Mouse (Mus musculus): ENCODE measurements around the gene Mrpl1.

Gene Mrpl1

DNA sequence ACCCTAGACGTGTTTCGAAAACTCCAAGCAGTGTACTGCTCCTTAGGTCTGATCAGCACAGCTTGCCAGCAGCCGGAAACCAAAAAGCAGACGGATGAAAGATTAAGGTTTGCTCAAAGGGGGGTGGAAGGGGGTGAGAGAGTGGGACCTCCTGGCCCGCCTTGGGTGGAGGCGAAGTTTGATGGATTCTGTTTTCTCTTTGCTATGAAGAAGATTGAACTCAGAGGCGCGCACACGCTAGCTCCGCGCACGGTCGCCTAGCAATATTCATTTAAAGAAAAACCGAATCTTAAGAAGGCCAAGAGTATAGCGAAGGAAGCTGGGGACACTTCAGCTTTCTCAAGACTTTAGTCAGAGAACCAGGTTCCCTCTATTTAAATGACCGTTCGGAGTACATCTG is at the start of gene Mrpl1:
Mrpl1 (plus strand) TSS at position 35 of the 400 bp plus-strand sequence.
- peak; percentile 32 to 49 for DNase-seq

DNA sequence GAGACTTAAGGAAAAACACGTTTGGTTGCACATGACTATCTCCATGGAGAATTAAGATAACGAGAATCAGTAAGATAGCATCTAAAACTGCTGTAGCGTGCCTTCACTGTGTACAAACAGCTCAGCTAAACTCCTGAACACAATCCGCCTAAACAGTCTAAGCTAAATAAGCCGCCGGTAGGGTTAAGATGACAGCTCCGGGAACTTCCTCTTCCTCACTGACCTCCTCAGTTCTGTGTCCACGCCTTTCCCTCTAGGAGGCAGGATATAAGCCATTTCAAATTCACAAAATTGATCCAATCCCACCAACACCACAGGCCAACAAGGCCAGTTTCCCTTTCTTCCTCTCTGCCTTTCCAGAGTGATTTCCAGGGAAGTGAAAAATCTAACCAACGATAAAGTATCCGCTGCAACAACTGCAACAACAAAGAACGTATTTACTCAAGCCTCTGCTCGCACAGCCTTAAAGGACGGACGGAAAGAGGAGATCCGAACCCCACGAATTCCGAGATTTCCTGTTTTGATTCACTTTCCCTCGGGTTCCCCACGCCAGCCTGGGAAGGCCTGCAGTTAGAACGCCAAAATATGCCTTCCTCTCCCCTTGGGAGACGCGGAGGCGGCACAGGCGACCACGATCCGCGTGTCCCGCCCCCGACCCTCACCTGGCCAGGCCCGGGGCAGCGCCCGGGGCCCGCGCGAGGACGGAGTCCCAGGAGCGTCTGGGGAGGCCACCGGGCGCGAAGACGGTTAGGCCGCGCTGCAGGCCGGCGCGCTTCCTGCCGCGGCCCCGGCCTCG is 48.6 kb upstream of the Mrpl1 start:
- DNase-seq = peak; percentile 23 to 52

DNA sequence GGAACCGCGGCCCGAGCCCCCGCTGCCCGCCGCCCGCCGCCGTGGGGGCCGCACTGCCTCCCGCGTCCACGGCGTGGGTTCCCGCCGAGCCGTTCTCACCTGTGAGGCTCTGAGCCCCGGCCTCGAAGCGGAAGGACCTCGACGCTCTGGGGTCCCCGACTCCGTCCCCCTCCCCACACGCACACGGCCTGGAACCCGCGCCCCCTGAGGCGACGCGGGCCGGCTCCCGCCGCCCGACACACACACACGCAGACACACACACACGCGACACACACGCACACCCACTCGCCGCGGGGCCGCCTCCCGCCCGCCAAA is 48.1 kb upstream of the Mrpl1 start:
- DNase-seq = no peak

DNA sequence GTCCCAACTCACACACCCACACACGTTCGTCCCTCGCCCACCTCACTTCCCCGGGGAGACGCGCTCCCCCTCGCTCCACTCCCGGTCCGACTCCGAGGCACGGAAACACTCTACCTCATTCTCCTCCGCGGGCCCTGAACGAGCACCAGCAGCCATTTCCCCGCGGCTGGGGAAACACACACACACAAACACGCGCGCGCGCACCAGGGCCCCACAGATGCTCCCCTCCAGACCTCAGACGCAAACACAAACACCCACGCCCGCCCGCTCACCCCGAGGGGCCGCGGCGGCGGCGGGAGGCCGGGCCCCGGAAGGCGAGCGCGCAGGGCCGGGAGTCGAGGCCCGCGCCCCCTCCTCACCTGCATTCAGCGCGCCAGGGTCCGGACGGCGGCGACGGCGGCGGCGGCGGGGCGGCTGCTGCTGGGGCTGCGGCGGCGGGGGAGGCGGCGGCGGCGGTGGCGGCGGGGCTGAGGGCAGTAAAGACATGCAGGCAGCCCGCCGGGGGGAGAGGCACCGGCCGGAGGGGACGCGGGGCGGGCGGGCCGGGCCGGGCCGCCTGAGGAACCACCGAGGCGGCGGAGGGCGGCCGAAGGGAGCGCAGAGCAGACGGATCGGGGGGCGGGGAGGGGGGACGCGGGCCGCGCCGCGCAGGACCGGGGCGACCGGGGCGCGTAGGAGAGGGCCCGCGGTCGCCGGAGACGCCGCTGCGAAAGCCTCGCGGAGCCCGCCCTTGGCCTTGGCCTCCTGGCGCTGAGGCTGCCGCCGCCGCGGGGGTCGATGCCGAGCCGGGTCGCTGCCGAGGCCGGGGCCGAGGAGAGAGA is 47.5 kb upstream of the Mrpl1 start:
- peak; percentile 65 to 74 for DNase-seq

DNA sequence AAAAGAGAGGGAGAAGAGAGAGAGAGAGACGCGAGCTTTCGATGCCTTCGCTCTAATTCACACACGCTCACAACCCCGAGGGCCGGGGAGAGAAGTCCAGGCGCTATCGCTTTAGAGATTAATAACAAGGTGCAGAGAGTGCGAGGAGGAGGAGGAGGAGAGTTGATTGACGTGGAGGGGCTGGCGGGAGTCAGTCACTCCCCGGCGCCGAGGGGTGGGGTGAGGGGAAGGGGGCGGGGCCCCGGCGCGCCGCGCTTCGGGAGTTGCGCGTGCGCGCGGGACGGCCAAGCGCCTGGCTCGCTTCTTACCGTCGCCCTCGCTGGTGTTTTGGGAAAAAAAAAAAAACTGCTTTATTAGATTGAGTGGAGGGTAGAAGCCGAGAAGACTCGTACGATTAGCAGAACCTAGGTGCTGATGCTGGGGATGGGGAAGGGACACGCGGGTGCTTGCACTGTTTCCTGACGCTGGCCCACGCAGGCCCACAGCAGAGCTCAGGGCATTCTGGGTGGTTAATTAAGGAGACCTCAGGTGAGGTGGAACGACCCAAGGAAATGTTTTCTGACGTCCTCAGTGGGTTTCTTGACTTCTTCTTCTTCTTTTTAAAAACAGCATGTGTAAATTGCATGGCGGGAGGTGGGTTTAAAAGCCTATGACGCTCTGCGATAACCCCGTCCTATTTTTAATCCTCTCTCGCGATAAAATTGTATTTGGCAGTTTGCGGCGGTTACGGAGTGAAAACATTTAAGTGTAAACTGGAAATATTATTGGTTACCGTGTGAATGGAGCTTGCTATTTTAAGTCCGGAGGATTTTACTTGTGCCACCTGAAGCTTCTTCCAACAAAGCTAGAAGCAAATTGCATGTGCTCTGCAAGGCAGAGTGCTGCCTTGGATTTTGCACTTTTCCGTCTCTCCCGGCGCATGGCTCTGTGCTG is 46.6 kb upstream of the Mrpl1 start:
- DNase-seq = peak; percentile 85 to 87

DNA sequence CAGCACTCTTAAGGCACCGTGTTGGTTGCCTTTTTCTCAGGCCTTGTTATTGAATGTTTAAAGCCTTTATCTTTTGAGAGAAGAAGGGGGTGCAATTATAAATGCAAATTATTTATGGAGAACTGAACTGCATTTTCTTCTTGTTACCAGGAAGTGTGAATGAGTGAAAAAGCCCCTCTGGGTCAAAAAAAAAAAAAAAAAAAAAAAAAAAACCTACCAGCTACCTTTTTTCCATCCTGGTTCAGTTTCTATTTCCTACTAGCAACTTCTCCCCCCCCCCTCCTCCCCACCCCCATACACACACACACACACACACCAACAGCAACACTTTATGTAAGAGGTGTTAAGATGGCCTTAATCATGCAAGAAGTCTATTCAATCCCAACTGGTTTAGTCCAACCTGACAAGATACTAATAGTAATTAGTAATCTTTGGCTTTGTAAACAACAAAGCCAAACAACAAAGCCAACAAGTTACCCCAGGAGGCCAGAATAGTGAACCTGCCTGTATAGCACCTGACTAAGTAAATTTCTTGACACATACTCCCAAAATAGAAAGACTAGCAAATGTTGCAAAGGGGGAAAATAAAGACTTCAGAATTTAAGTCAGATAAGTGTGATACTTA is 45.8 kb upstream of the Mrpl1 start:
- no peak for DNase-seq

DNA sequence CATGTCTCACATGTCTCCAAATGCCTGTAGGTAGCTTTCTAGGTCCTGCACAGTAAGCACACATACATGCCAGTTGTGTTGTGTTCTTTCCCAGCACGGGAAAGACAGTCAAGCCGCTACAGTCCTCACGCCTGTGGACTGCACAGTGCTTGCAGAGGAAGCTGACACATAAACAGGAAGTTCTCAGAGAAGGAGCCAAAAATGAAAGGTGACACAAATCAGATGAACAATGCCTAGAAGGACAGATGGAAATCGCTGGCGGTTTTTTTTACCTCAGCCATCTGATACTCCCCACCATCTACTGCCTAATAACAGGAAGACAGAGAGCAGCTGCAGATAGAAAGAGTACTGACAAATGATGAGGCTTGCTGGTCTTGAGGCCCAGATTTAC is 45.3 kb upstream of the Mrpl1 start, which contains the start of gene Cnot6l:
Cnot6l (minus strand) TSS at position 151 of the 391 bp plus-strand sequence.
- peak; percentile 19 to 31 for DNase-seq

DNA sequence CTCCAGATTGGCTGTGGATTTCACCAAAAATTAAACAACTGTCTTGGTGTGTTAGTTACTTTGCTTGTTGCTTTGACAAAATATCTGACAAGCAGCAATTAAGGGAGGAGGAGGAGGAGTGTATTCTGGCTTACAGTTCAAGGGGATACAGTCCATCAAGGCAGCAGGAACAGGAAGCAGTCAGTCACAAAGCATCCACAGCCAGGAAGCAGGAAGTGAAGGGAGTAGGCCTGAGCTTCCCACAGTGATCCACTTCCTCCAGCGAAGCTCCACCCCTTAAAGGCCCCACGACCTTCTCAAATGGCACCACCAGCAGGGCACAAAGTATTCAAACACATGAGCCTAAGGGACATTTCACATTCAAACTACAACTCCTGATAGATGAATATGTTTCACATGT is 42.5 kb upstream of the Mrpl1 start:
- no peak for DNase-seq

DNA sequence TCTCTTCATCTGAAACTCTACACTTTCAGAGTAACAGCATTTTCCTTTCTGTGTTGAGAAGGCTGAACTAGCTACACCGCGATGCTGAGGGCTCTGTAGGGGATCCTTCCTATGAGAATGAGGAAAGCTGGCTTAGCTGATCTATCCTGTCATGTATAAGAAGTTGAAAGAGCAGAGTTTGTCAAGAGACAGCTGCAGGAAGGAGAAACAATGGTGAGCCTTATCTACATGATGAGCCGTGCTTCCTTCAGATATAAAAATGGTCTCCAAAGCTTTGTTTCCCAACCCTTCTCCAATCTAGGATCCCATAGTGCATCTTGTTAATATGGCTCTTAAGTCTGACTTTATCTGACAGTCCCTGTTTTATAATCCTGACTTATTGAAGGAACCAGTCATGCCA is 38.9 kb upstream of the Mrpl1 start:
- no peak for DNase-seq

DNA sequence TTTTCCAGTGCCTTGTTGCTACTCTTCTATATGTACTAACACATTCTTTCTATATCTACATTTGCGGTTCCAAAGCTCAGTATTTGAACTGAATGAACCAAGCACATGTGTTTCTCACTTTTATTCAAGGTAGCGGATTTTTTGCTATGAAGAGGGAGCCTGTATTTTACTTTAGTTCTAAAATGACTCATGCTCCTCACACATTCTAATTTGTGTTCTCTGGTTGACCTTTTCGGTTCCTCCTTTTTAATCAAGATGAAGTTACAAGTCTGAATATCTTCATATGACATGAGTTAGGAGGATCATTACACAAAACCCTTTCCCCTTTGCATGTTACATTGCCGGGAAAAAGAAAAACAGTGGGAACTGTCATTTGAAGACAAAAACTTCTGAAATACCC is 37.5 kb upstream of the Mrpl1 start:
- no peak for DNase-seq

DNA sequence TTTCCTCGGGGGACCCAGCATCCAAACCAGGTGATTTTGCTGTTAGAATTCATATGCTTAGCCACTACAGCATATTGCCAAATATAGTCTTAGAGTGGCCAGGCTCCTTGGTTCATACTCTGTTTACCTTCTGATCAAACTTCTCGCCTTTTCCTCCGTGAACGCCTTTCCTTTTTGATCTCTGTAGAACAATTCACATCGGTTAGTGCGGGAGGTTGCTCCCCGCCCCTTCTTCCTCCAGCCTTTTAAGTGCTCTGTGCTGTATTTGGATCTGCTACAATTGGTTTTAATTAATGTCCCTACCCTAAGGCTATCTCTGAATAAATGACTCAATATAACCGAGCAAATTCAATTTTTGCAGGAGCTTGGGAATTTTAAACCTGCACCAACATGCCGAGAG is 33.2 kb upstream of the Mrpl1 start:
- no peak for DNase-seq

DNA sequence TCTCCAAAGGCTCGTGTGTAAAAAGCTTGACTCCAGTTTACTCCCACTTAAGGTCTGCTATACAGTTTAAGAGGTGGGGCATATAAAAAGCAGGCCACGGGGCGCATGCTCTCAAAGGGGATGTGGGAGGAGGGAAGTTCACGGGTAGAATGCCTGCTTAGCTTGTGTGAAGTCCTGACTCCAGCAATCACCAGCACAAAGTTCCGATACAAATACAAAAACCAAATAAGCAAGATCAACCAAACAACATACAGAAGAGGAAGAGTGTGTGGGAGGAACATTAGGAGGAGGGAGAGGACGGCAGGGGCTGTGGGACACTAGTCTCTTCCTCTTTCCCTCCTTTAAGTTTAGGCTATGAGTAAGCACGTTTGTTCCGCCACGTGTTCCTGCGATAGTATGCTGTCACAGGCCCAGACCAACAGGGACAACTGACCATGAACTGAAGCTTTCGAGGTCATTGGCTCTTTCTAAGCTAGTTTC is 32.4 kb upstream of the Mrpl1 start:
- no peak for DNase-seq

DNA sequence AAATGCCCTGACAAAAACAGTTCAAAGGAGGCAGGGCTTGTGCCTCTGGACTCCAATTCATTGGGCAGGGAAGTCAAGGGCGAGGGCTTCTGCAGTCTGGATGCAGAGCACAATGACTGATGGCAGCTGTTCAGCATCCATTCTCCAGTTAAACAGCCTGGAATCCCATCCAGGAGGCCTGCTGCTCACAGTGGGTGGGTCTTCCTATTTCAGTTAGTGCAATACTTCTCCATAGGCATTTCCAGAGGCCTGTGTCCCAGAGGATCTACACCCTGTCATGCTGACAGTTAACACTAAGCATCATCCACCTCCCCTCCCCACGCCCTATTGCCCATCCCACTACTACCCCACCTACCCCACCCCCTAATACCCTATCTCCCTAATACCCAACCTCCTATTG is 26.1 kb upstream of the Mrpl1 start:
- no peak for DNase-seq

DNA sequence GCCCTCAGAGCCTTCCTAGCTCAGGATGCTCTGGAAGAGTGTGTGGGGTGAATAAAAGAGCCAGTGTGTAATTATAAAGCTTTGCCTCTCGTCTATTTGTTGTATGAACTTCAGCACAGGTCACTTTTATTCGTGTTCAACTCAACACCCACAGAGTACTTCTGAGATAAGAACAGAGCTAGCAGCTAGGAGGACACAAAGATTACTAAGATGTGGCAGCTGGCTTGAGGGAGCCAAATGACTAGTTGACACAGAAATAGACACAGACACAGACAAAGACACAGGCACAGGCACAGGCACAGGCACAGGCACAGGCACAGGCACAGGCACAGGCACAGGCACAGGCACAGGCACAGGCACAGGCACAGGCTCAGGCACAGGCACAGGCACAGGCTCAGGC is 25.3 kb upstream of the Mrpl1 start:
- DNase-seq = no peak

DNA sequence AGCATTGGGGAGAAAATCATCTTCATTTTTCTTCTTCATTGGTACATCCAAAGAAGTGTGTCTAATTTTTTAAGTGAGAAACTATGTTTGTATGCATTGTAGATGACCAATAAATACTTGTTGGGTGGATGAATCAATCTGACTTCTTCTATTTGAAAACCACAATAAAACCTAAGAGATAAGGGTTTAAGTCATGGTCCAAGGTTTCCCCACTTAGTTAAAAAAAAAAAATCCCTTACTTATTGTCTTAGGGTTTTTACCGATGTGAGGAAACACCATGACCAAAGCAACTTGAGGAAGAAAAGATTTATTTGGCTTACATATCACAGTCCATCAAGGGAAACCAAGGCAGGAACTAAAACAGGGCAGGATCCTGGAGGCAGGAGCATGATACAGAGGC is 19.5 kb upstream of the Mrpl1 start:
- no peak for DNase-seq

DNA sequence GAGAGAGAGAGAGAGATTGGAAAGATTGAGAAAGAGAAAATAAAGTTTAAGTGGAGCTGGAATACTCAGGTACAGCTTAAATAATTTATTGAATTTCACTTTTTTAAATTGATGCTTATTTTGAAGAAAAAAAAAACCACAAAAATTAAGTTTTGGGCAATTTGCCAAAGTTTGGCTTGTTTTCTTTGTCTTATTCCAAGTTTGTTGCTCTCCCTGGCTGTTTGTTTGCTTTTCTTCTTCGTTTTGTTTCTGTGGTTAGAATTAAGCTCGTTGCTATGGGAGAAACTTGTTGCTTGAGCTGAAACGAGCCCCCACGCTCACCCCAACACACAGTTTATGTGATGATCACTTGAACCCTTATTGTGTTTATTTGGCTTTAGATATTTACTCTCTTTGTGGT is 18.0 kb upstream of the Mrpl1 start:
- DNase-seq = no peak

DNA sequence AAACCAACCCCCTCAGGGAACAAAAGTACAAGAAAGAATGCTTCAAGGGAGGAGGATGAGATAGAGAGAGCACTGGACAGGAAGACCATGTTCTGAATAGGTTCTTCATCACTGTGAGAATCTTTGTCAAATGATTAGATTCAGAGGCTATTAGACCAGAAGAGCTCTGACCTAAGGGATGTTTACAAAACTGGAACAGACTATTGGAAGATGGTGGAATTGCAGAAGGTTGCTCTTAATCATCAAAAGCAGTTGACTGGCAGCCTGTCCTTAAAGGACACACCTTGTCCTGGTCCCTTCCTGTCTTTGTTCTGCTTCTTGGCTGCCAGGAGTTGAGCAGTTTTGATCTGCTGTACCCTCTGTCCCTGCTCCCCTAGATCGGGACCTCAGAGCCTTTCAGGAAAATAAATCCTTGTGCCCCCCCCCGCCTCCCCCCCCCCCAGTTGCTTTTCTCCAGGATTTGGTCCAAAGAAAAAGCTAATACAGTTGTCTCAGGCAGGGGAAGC is 12.7 kb upstream of the Mrpl1 start:
- no peak for DNase-seq

DNA sequence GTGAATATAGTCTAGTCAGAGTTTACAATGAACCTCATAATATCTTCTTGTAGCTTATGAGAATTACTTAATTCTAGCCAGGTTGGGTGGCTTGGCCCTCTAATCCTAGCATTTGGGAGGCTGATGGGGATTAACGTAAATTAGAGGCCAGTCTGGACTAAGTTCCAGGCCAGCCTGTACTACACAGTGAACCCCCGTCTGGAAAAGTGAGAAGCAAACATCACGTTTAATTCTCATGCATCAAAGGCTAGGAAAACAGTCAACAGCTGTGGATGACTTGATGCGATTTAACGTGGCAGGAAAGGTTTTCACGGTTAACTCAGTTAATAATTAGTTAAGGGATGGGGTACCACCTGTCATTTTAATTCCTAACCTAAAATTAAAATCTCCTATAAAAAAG is 11.0 kb upstream of the Mrpl1 start:
- DNase-seq = no peak

DNA sequence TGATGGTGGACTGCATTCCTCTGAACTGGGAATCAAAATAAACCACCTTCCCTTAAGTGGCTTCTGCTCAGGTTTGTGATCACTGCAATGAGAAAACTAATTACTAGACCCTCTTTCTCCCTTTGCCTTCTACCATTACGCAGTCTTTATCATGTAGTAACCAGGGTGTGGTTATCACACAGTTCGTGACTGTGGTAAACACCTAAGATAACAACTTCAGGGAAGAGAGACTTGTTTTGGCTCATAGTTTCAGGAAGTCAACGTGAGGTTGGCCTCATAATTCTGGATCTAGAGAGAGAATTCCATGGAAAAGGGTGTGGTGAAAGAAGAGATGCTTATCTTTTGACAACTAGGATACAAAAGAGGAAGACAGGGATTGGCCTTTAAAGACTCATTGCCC is 9.0 kb upstream of the Mrpl1 start:
- no peak for DNase-seq

DNA sequence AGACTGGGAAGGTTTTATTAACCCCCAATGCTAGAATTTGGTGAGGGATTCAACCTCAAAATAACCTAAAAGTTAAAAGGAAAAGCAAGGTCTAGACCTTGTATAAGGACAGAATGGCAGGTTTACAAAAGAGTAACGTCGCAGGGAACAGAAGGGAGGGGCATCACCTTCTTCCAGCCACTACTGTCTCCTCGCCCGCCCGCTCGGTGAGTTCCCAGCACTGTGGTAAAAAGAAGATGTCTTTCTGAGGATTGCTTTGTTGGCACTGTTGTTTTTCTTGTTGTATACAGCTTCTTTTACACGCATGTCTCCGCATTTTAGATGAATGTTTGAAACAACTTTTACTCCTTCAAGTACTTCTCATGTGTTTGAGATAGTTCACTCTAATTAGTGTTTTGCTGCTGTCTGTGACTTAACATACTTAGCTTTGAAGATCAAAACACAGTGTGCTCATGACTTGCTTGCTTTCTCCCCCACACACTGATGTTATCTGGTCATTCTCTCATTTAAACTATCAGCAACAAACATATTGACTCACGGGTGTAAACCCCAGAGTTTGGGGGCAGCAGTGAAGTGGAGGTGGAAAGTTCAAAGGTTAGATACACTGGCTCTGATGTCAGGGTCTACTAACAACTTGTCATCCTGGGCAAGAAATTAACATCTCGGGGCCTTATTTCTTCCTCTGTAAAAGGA is 7.7 kb upstream of the Mrpl1 start:
- no peak for DNase-seq

DNA sequence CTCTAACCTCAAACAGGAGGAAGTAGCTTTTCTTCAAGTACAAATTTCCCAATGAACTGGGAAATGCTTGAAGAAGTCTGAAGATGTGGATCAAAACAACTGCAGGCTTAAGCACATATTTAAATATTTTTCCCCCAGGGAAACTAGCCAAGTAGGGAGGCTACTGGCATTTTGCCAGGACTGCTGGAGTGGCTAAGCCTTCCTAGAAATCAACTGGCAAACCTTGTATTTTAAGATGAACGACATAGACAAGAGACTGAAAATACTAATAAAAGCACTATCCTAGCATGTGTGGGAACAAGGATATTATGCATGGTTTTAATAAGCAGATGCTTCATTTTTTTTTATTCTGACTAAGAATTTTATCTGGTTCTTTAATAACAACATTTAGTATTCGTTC is 2.4 kb upstream of the Mrpl1 start:
- no peak for DNase-seq

DNA sequence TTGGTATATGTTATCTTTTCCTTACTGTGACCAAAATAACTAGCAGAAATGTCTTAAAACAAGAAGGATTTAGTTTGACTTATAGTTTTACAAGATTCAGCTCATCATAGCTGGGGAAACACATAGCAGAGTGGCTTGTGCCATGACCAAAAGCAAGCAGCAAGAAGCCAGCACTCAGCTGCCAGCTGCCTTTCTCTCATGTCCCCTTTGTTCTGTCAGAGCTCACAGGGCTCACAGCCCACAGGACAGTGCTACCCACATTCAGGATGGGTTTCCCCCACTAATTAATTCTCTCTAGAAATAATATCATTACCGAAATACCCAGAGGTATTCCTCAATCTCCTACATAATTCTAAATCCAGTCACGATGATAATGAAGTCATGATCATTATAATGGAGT is 1.8 kb upstream of the Mrpl1 start:
- DNase-seq = no peak

Data from cerebellum, adult 18-20 months (tissue).